Mouse (Mus musculus) heart, embryonic 14.5 days (tissue): ENCODE measurements around the gene Il6st. TPM values are rescaled to one million over a fixed set of nuclear protein-coding genes. Genes with fewer than 3 reads are reported as not detected.

Source experiments
- ATAC-seq: fragments of 200-750 bp; cut with Nextera tagmentation; 2 replicates; pipeline ENCODE4 v1.8.0; 2017; ENCODE audit warnings: low read depth, moderate TSS enrichment; ENCODE audit not compliant: insufficient number of reproducible peaks, insufficient read depth, low FRiP score
- H3K27ac ChIP-seq, 2 experiments: fragments of 200-500 bp in 1 of 2; fragments of 300-500 bp in 1 of 2; sonication (generic) in 1 of 2; replicated peaks in 1 of 2; 2 replicates each; pipeline ENCODE4 v1.5.1; 2012 to 2014; ENCODE audit warnings: low read depth in 2 of 2, low read length in 2 of 2, control low read depth in 1 of 2, mild to moderate bottlenecking in 1 of 2, mixed read lengths in 1 of 2; ENCODE audit not compliant: control insufficient read depth in 1 of 2, insufficient read depth in 1 of 2
- H3K27me3 ChIP-seq: fragments of 300-500 bp; sonication (generic); 2 replicates; pipeline ENCODE4 v1.6.1; 2014; ENCODE audit warnings: mild to moderate bottlenecking, low read length, control low read depth; ENCODE audit not compliant: control insufficient read depth, insufficient read depth
- H3K36me3 ChIP-seq: fragments of 300-500 bp; sonication (generic); 2 replicates; pipeline ENCODE4 v1.6.1; 2014; ENCODE audit warnings: mild to moderate bottlenecking, control low read depth, low read length, mixed read lengths; ENCODE audit not compliant: control insufficient read depth, insufficient read depth
- H3K4me1 ChIP-seq, 2 experiments: fragments of 200-500 bp in 1 of 2; fragments of 300-500 bp in 1 of 2; sonication (generic) in 1 of 2; 2 replicates each; pipeline ENCODE4 v1.6.1; 2012 to 2014; ENCODE audit warnings: low read length in 2 of 2, control low read depth in 1 of 2, mixed read lengths in 1 of 2; ENCODE audit not compliant: control insufficient read depth in 2 of 2, insufficient read depth in 2 of 2
- H3K4me2 ChIP-seq: fragments of 300-500 bp; sonication (generic); 2 replicates; pipeline ENCODE4 v1.6.1; 2014; ENCODE audit warnings: mild to moderate bottlenecking, low read length
- H3K4me3 ChIP-seq, 2 experiments: fragments of 200-500 bp in 1 of 2; fragments of 300-500 bp in 1 of 2; sonication (generic) in 1 of 2; 2 replicates each; pipeline ENCODE4 v1.5.1; 2012 to 2014; ENCODE audit warnings: low read length in 2 of 2, mild to moderate bottlenecking in 2 of 2, control low read depth in 1 of 2, low read depth in 1 of 2, moderate library complexity in 1 of 2; ENCODE audit not compliant: control insufficient read depth in 1 of 2, insufficient read depth in 1 of 2
- H3K9ac ChIP-seq: fragments of 300-500 bp; sonication (generic); 2 replicates; pipeline ENCODE4 v1.6.1; 2014; ENCODE audit warnings: mild to moderate bottlenecking, low read length
- H3K9me3 ChIP-seq: fragments of 300-500 bp; sonication (generic); 2 replicates; pipeline ENCODE4 v1.6.1; 2016; ENCODE audit warnings: low read length, control low read depth; ENCODE audit not compliant: control insufficient read depth
- WGBS: fragments of 180-500 bp; shearing (Covaris S2); extraction: QIAGEN DNeasy Blood & Tissue Kit; methylation state at CpG from one replicate; pipeline ENCODE4 v1.1.7; 2014; 5-methylcytosine and 5-hydroxymethylcytosine counted together
- polyA plus RNA-seq: library from polyadenylated mRNA; unstranded; fragments of >200 nt; fragmentation: Nextera tagmentation; extraction: Ambion mirVana; gene quantifications from 2 replicates; pipeline ENCODE4 v1.2.1, GENCODE M21; 2014

The Il6st gene
- 57.6 and 60.6 TPM in 2 replicates for polyA plus RNA-seq

DNA sequence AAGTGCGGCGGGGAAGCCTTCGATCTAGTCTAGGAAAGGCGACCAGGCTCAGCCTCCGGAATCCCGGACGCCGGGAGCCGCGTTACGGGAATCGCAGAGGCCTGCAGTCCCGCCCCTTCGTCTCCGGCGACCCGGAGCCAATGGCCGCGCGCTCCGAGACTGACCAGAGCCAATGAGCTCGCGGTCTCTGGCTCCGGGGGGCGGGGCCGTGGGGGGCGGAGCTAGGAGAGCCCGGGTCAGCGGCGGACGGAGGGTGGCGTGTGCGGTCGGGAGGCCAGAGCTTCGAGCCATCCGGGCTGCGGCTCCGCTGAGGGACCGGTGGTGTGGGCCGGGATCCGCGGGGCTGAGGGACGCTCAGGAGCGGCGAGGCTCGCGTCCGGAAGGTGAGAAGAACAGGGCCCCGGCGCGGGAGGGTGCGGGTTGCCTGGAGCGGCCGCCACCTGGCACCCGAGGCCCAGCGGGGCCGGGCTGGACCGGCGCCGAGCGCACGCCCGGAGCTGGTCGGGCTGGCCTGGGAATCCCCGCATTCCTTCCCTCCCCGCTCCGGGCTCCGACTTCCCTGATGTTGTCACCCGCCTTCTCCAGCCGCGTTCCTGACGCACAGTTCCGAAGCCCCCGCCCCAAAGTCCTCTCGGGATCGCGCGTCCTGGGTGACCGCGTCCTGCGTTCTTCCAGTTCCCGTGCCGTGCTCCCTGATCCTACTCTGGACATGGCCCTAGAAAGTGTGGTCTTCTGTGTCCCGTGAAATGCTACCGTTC, at the start of gene Il6st:
Gene Il6st, plus strand, starts transcription at position 203 of the 758 bp plus-strand sequence.
- H3K27me3 ChIP-seq, result no peaks in the 10 kb centered on the region
- H3K27ac ChIP-seq, result peak within 1 kb of the TSS; percentile 96
- under 1% methylated on average over 77 of the region's 85 CpGs for WGBS
- peak within 1 kb of the TSS; percentile 92 to 94 for H3K4me3 ChIP-seq
- ATAC-seq, result peak; percentile 100
- H3K9ac ChIP-seq, result peak within 1 kb of the TSS; percentile 96
- H3K4me2 ChIP-seq, result peak within 1 kb of the TSS; percentile 84
- no peaks in the 10 kb centered on the region for H3K9me3 ChIP-seq
- H3K36me3 ChIP-seq, result no peaks in the 10 kb centered on the region
- peaks cover 14 to 41% of the 10 kb centered on the region in 2 experiments for H3K4me1 ChIP-seq

DNA sequence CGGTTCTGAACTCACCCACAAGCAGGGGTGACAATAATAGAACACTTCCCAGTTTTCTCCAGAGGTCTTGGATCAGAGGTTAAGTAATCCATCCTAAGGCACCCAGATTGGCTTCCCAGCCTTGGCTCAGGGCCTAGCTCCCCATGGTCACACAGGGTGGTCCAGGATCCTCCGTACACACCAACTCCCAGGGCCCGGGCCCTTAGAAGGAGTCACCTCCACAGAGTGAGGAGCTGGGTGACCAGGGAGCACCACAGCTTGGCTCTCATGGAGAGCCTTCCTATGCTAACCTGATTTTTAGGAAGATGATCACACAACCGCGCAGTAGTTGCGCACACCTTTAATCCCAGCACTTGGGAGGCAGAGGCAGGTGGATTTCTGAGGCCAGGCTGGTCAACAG, 48.0 kb upstream of the Il6st start:
- no peak overlapping the region for H3K4me2 ChIP-seq
- no peak overlapping the region for H3K4me3 ChIP-seq
- H3K27me3 ChIP-seq, result no peaks in the 10 kb centered on the region
- ATAC-seq, result no peak
- no peaks in the 10 kb centered on the region for H3K9me3 ChIP-seq
- 0 out of 4 replicates have a peak overlapping the region, but pooled peaks of 1 of the 2 experiments have one; percentile 33 for H3K27ac ChIP-seq
- WGBS, result 86% methylated on average over 6 of the region's 6 CpGs
- H3K36me3 ChIP-seq, result no peaks in the 10 kb centered on the region
- peaks cover 4 to 20% of the 10 kb centered on the region in 2 experiments for H3K4me1 ChIP-seq
- no peak overlapping the region for H3K9ac ChIP-seq

DNA sequence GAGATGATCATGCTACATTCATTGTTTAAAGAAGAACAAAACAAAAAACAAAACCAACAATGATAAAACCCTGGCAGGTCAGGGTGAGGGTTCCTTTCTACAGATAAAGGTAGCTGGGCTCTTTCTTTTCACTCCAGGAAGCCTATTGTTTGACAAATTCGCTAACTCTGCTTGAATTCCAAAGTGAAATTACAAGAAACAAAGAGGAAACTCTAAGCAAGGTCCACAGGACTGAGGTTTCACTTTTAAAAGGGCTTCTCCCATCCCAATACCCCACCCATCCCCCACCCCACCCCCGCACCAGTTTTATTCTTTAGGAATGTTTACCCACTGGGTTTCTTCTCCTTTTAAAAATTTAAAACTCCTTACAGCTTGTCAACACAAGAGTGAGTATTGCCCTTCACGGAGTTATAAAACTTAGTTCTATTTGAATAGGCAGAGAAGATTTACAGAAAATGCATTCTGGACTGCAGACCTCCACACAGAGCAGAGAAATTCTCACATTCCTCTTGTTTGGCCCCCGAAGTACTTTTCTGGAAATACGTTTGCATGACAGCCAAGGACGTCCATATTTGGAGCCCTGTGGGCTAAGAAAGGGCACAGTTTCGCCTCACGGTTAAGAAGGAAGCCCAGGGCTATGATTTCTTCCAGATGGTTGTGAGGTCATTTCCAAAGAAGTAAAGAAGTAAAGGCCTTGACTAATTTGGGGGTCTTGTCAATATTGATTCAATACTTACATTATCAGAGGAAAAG, 47.3 kb upstream of the Il6st start:
- 22% methylated on average over 8 of the region's 8 CpGs for WGBS
- Histone ChIP-seq H3K27me3 (no peaks in the 10 kb centered on the region), H3K9ac (no peak overlapping the region), H3K36me3 (no peaks in the 10 kb centered on the region), H3K27ac (peak overlapping the region; percentile 55 to 72; a peak in 3 of 4 replicates), H3K4me2 (no peak overlapping the region), H3K4me1 (peaks cover 4 to 20% of the 10 kb centered on the region in 2 experiments), H3K9me3 (no peaks in the 10 kb centered on the region), H3K4me3 (no peak overlapping the region)
- no peak for ATAC-seq

DNA sequence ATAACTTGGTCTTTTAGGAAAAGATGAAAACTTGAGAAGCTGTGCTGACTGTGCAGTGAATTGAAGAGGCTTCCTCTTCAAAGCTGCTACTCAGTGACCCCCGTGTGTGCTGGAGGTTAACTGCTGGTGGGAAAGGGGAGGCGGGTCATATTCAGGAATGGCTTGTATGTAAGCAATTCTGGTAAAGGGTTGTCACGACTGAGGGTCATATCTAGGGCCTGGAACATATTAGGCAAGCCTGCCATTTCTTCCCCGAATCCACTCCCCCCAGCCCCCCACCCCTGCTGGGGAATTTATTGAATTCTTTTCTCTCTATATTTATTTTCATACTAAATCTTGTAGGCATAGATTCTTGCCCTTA, 46.7 kb upstream of the Il6st start:
- Histone ChIP-seq H3K27ac (peak overlapping the region; percentile 12 to 72; a peak in 1 of 4 replicates), H3K36me3 (no peaks in the 10 kb centered on the region), H3K4me3 (no peak overlapping the region), H3K9ac (no peak overlapping the region), H3K27me3 (no peaks in the 10 kb centered on the region), H3K4me1 (peaks cover 6 to 23% of the 10 kb centered on the region in 2 experiments), H3K4me2 (no peak overlapping the region), H3K9me3 (no peaks in the 10 kb centered on the region)
- WGBS, result 33% methylated on average over 4 of the region's 4 CpGs
- ATAC-seq, result no peak

DNA sequence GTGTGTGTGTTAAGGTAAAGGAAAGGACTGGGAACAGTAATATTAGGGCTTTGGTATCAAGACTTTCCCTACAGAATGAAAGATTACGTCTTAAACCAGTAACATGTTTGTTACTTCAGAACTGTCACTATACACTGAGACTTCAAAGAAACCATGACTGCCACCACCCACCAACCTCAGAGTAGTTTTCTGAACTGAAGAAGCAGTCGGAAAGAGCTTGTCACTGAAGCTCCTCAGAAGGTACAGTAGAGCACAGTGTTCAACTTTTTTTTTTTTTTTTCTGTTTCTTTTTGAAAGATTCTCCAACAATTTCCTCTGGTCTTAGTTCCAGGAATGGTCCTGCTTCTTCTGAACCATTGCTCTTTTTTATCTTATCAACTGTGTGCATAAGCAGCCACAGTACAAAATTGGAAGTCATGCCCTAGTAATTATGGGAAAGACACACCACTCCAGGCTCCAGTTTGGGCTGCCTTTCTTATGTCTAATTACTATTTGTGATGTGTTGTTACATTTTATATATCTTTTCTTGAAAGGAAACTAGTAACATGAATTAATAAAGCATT, 45.9 kb upstream of the Il6st start:
- Histone ChIP-seq H3K4me2 (no peak overlapping the region), H3K27me3 (no peaks in the 10 kb centered on the region), H3K9ac (no peak overlapping the region), H3K9me3 (no peaks in the 10 kb centered on the region), H3K4me3 (no peak overlapping the region), H3K36me3 (no peaks in the 10 kb centered on the region), H3K4me1 (peaks cover 7 to 26% of the 10 kb centered on the region in 2 experiments), H3K27ac (no peak overlapping the region)
- 72% methylated on average over 2 of the region's 2 CpGs for WGBS
- ATAC-seq, result no peak

DNA sequence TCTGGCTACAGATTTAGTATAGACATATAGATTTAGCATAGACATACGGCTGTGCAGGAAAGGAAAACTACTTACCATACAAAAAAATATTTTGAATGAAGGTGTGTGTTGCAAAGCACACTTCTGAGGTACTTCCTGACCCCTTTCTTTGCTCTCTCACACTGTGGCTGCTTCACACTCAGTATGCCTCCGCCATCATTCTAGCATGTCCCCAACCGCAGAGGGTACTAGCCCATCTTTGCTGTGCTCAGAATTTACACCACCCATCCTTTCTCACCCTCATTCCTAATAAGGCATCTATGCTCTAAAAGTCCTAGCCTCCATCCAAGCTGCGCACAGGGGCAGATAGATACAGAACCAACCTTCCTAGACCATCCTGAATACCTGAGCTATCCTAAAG, 45.3 kb upstream of the Il6st start:
- WGBS, result 91% methylated on average over 4 of the region's 4 CpGs
- Histone ChIP-seq H3K36me3 (no peaks in the 10 kb centered on the region), H3K4me2 (no peak overlapping the region), H3K27me3 (no peaks in the 10 kb centered on the region), H3K9ac (no peak overlapping the region), H3K27ac (no peak overlapping the region), H3K4me3 (no peak overlapping the region), H3K9me3 (no peaks in the 10 kb centered on the region), H3K4me1 (peaks cover 7 to 26% of the 10 kb centered on the region in 2 experiments)
- ATAC-seq, result no peak

DNA sequence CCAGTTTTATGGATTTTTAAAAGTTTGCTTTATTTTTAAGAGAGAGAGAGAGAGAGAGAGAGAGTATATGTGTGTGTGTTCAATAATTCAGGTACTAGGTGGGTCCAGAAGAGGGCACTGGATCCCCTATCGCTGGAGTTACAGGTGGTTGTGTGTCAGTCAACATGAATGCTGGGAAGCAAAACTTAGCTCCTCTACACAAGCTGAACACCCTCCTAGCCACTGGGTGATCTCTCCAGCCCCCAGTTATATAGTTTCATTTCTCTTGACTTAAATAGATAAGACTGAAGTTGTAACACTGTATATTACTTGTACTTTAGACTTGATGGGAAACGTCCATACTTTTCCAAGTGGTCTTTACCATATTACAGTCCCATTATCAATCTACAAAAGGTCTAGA, 39.7 kb upstream of the Il6st start:
- H3K4me2 ChIP-seq, result peak overlapping the region; percentile 54
- no peaks in the 10 kb centered on the region for H3K27me3 ChIP-seq
- no peaks in the 10 kb centered on the region for H3K9me3 ChIP-seq
- no peaks in the 10 kb centered on the region for H3K36me3 ChIP-seq
- H3K4me1 ChIP-seq, result peaks cover 30 to 33% of the 10 kb centered on the region in 2 experiments
- H3K27ac ChIP-seq, result peak overlapping the region; percentile 92 to 96
- ATAC-seq, result no peak
- H3K9ac ChIP-seq, result no peak overlapping the region
- WGBS, result 63% methylated on average over 2 of the region's 2 CpGs
- no peak overlapping the region for H3K4me3 ChIP-seq
